Comparison of ENCODE assay signal across 18 mouse cellular contexts in the genomic region with DNA sequence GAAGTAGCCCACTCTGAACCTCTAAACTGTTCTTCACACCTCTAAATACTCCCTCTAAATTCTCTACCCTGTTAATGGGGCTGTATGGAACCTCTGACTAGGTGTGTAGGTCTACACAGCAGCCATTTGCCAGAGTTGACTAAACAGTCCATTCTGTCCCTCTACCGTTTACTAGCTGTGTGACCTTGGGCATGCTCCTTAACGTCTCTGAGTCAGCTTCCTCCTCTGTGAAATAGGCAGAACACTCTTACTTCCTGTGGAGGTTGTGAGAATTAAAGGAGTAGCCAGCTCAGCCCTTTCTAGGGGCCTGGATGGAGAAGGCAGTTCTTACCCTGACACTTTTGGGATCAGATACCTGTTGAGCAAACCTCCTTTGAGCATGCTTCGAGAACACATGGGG.
DNase-seq lines count a peak whose midpoint lies in the region; ATAC-seq and TF ChIP-seq lines count a peak whose summit lies in the region.
"Had no signal": no experiment of that assay in that cellular context is flagged by ENCODE, and none has a peak within 500 bp of the region (broad histone marks: within the 10 kb centered on the region; RNA-seq: fewer than 3 reads in every experiment).

No protein-coding gene starts in this region.

- H3K4me2 ChIP-seq in liver, embryonic 11.5 days = no peak overlapping the region
- H3K4me2 ChIP-seq in intestine, postnatal 0 days (replicated peaks; ENCODE audit: low read depth) = no peak overlapping the region
- H3K4me2 ChIP-seq: embryonic facial prominence, embryonic 13.5 days; forebrain, embryonic 13.5 days; heart, embryonic 13.5 days; hindbrain, embryonic 15.5 days had no signal

- no peak for TF ChIP-seq CTCF in intestine, postnatal 0 days (IDR thresholded peaks at IDR 0.05; ENCODE audit: low read depth)
- TF ChIP-seq CTCF in small intestine, adult 2 months (IDR thresholded peaks at IDR 0.05; ENCODE audit: extremely low read depth, insufficient read length, insufficient replicate concordance, low read depth, low read length) = no peak

- H3K27ac ChIP-seq in liver, embryonic 11.5 days (ENCODE audit: low read depth, low read length) = peak overlapping the region; percentile 63; the same call in 1 of the 2 replicates
- H3K27ac ChIP-seq in intestine, postnatal 0 days (ENCODE audit: low read depth, low read length) = peak overlapping the region; percentile 28; the same call in 1 of the 2 replicates
- peak overlapping the region; percentile 84 for H3K27ac ChIP-seq in small intestine, adult 2 months (ENCODE audit: insufficient read depth, low read depth, low read length)
- H3K27ac ChIP-seq: embryonic facial prominence, embryonic 13.5 days; forebrain, embryonic 13.5 days; hindbrain, embryonic 15.5 days had no signal

- DNase-seq in adrenal gland, postnatal 14 days = peak; percentile 35
- no peak for DNase-seq in adrenal gland, postnatal 4 days (ENCODE audit: low spot score in 2 of 2)
- DNase-seq in liver, embryonic 11.5 days (ENCODE audit: low spot score) = no peak
- DNase-seq in liver = no peak
- no peak for DNase-seq in cerebellum, postnatal 36 days
- no peak for DNase-seq in left cerebral cortex, postnatal 10 days (ENCODE audit: extremely low spot score in 1 of 2, low spot score in 2 of 2)
- DNase-seq: cerebellum, adult 11-12 months; cerebellum, adult 9-10 months; cerebellum, postnatal 25 days; forebrain, postnatal 0 days; gastrocnemius, postnatal 14 days; heart, postnatal 36 days had no signal

- peak overlapping the region; percentile 23; the same call in 1 of the 2 replicates for H3K9ac ChIP-seq in liver, embryonic 11.5 days (ENCODE audit: low read depth, low read length)
- H3K9ac ChIP-seq in intestine, postnatal 0 days (ENCODE audit: low read depth, low read length) = no peak overlapping the region
- H3K9ac ChIP-seq: embryonic facial prominence, embryonic 13.5 days; forebrain, embryonic 13.5 days; forebrain, postnatal 0 days; hindbrain, embryonic 15.5 days had no signal

- no peak for TF ChIP-seq POLR2A in small intestine, adult 2 months (IDR thresholded peaks at IDR 0.05; ENCODE audit: low read depth, low read length)

- WGBS in liver, embryonic 11.5 days = 52% methylated on average over 3 of the region's 3 CpGs
- 49% methylated on average over 3 of the region's 3 CpGs for WGBS in intestine, postnatal 0 days
- 44% methylated on average over 3 of the region's 3 CpGs for WGBS in small intestine, adult 2 months

- no peak for ATAC-seq in liver, embryonic 11.5 days (replicated peaks; ENCODE audit: low FRiP score)
- ATAC-seq in intestine, postnatal 0 days = no peak
- ATAC-seq: forebrain, embryonic 13.5 days; forebrain, postnatal 0 days had no signal

- no peak overlapping the region for H3K4me3 ChIP-seq in liver, embryonic 11.5 days (ENCODE audit: low read depth, low read length)
- H3K4me3 ChIP-seq in intestine, postnatal 0 days (ENCODE audit: low read depth, low read length) = no peak overlapping the region
- no peak overlapping the region for H3K4me3 ChIP-seq in small intestine, adult 2 months (ENCODE audit: low read depth, low read length)
- H3K4me3 ChIP-seq: embryonic facial prominence, embryonic 13.5 days; forebrain, embryonic 13.5 days; heart, embryonic 13.5 days; hindbrain, embryonic 15.5 days had no signal

- H3K4me1 ChIP-seq in liver, embryonic 11.5 days (replicated peaks; ENCODE audit: control insufficient read depth, insufficient read depth, low read length) = peaks cover 61% of the 10 kb centered on the region
- peaks cover 26% of the 10 kb centered on the region for H3K4me1 ChIP-seq in intestine, postnatal 0 days (replicated peaks; ENCODE audit: control insufficient read depth, insufficient read depth, low read length)
- H3K4me1 ChIP-seq in small intestine, adult 2 months (ENCODE audit: control insufficient read depth, insufficient read depth, insufficient read length, low read length) = peaks cover 76% of the 10 kb centered on the region
- H3K4me1 ChIP-seq: hindbrain, embryonic 15.5 days had no signal

- intact Hi-C loops in left cerebral cortex, postnatal 10 days (cut with DNase I) = no loop called here

- no peaks in the 10 kb centered on the region for H3K9me3 ChIP-seq in liver, embryonic 11.5 days (ENCODE audit: control insufficient read depth, low read length)
- no peaks in the 10 kb centered on the region for H3K9me3 ChIP-seq in intestine, postnatal 0 days (ENCODE audit: control insufficient read depth)
- H3K9me3 ChIP-seq: embryonic facial prominence, embryonic 13.5 days; forebrain, embryonic 13.5 days; heart, embryonic 13.5 days; hindbrain, embryonic 15.5 days had no signal

- no peaks in the 10 kb centered on the region for H3K36me3 ChIP-seq in liver, embryonic 11.5 days (ENCODE audit: control insufficient read depth, insufficient read depth, low read length)
- no peaks in the 10 kb centered on the region for H3K36me3 ChIP-seq in intestine, postnatal 0 days (ENCODE audit: control insufficient read depth, insufficient read depth)
- H3K36me3 ChIP-seq in small intestine, adult 2 months (ENCODE audit: control insufficient read depth, insufficient read depth, low read length) = peaks cover 1% of the 10 kb centered on the region; the same call in 1 of the 2 replicates
- H3K36me3 ChIP-seq: hindbrain, embryonic 15.5 days had no signal

- no peaks in the 10 kb centered on the region for H3K27me3 ChIP-seq in liver, embryonic 11.5 days (replicated peaks; ENCODE audit: control insufficient read depth, insufficient read depth, low read length)
- H3K27me3 ChIP-seq in intestine, postnatal 0 days (replicated peaks; ENCODE audit: control insufficient read depth, insufficient read depth, low read length) = no peaks in the 10 kb centered on the region
- H3K27me3 ChIP-seq in small intestine, adult 2 months (ENCODE audit: control insufficient read depth, insufficient read depth, low read length) = no peaks in the 10 kb centered on the region
- H3K27me3 ChIP-seq: embryonic facial prominence, embryonic 13.5 days; forebrain, embryonic 13.5 days; heart, embryonic 13.5 days; hindbrain, embryonic 15.5 days had no signal

Comparison
In these comparisons a context has a peak if more than half of its experiments do, and no peak if none do; other contexts are left out.
1. H3K27ac ChIP-seq: peak in every context shown above with its lines; median percentile 84 in small intestine, adult 2 months; 63 in liver, embryonic 11.5 days; 28 in intestine, postnatal 0 days.